Mouse (Mus musculus): ENCODE results near the gene Fanci. TPM values are rescaled to one million over a fixed set of nuclear protein-coding genes. Genes with fewer than 3 reads are reported as not detected.

The Fanci gene
- total RNA-seq, 2 experiments from 2014 or later: 0.42 to 0.50 TPM

DNA sequence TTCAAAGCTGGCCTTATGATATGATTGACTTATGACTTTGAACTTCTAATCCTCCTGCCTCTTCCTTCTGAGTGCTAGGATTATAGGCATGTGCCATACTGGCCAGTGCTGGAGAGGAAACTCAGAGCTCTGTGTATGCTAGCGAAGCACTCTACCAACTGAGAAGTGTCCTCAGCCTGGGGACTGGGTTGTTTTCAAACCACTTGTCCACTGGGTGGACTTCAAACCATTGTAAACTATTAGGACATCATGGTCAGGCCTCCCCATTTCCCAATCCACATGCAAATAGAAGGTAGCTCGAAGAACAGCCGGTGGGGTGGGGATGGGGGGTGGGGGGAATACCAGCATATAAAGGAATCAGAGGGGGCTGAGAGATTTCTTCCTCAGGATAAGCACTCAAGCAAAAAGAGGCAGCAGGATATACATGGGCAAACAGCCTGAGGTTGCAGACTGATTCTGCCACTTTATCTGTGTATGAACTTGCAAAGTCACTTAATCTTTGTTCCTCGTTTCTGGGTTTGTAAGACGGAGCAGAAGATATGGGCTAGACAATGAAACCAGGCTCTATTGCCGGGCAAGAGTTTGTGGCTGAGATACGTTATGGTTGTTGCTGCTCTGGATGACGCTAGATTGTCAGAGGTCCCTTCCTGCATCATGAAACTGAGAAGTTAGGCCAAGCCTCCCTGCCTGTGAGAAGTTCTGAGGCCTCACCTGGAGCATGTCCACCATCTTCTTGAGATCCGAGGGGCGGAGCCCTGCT is 15.0 kb upstream of the Fanci start:
- no peak for DNase-seq (ENCODE audit: low spot score in 2 of 2)
- intact Hi-C loops (cut with DNase I): loop anchor here (10.0 kb wide), 1 partner anchor 218 kb away; no protein-coding TSS in a partner anchor

DNA sequence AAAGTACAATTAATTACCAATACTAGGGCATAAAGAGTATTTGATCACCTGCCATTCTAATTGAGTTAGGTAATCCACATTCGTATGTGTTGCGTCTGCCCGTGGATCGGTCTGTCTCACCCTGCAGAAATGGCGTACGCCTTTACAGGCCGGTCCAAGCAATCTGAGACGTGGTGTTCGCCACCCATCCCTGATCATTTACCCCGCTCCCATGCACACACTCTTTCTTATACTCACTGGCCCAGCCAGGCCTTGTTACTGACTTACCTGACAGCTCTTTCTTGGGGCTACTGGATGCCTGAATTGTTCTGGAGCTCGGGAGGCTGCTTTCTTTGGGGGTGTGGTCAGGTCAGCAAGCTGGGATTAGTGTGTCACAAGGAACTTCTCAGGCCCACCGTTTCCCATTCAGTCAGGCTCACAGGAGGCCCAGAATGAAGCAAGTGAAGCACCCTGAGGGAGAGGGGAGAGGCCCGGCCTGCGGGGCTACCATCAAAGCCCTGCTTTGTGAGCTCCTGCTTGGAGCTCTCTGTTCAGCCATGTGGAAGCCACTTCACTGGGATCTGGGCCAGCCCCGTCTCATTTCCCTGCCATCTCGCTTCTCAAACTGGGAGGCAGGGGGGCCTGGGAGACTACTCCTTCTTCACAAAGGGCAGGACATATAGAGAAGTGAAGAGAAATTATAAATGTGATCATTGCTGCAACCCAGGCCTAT is 5.2 kb upstream of the Fanci start, which contains the start of gene Rlbp1:
Gene Rlbp1 (minus strand): TSS at position 627 of the 712 bp plus-strand sequence.
- intact Hi-C loops (cut with DNase I): no loop called here
- DNase-seq (ENCODE audit: low spot score in 2 of 2): no peak

DNA sequence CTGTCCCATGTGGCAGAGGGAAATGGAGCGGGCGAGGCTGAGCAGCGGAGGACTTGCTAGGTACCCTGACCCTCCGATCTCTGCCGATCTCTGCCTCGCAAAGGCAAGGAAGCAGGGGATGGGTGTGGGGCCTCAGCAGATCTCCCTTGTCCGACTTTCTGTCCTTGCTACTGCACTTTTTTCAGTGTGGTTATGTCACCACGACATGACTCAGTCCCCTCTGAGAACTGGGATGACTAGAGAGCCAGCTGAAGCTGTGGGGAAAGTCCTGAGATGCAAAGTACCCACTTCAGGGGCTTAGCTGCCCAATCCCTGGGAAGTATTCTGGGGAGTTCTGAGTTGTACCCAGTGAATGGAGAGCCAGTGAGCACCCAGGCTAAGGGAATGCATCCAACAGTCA is 4.6 kb upstream of the Fanci start:
- intact Hi-C loops (cut with DNase I): no loop called here
- no peak for DNase-seq (ENCODE audit: low spot score in 2 of 2)

DNA sequence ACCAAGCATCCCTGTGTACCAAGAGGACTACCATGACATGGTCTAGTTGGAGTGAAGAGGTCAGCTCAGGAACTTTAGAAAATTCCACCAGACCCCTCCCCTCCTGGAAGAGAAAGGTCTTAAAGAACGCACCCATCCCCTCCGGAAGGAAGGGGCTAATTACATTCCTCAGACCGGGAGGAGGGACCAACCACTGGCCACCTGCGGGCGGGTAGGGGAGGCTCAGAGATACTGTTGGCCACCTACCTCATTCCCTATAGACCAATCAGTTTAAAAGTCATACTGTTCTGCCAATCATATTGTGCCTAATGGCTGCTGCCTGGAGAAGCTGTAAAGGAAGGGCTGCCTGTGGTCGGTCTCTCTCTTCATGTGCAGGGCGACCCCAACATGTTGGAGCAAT is 3.7 kb upstream of the Fanci start:
- DNase-seq (ENCODE audit: low spot score in 2 of 2): no peak
- intact Hi-C loops (cut with DNase I): no loop called here

DNA sequence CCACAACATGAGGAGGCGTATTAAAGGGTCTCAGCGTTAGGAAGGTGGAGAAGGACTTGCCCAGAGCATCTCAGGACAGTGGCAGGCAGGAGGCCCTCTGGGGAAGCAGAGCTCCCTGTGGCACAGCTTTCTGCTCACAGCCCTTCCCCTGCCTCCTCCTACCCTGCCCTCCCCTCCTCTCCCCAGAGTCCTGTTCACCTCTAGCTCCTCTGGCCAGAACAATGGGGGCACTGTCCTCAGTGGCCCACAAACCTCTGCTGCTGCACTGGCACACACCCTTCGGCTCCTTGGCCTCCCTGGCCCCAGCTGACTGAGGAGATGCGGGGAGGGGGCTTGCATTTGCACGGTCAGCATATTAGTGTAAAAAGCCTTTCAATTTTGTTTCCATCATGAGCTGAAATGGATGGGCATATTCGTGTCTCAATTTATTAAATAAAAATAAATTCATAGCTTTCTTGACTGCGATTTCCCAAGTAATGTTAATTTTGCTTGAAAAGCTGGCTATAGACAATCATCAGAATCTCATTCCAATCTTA is 3.0 kb upstream of the Fanci start:
- intact Hi-C loops (cut with DNase I): no loop called here
- no peak for DNase-seq (ENCODE audit: low spot score in 2 of 2)

DNA sequence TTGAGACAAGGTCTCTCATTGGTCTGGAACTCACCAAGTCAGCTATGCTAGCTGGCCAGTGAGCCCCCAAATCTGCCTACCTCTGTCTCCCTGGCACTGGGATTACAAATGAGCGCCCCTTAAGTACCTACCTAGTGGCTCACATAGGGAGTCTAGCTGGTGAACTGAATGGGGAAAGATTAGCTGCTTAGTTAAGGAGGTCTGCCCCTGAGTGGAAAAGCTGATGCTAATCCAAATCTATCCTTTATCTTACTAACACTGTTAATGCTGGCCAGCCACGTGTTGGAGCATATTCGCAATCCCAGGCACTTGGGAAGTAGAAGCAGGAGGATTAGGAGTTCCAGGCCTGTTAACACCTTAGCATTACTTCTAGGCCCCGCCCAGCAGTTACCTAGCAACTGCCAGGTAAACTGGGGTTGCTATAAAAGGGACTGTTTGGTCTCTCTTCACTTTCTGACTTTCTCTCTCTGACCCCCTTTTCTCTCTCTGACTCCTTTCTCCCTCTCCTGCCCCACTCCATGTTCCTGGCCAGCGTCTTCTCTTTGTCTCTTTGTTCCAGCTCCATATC is 1.5 kb upstream of the Fanci start:
- intact Hi-C loops (cut with DNase I): loop anchor here (5.0 kb wide), 1 partner anchor 77 kb away; the partner anchor contains the start of gene Polg

DNA sequence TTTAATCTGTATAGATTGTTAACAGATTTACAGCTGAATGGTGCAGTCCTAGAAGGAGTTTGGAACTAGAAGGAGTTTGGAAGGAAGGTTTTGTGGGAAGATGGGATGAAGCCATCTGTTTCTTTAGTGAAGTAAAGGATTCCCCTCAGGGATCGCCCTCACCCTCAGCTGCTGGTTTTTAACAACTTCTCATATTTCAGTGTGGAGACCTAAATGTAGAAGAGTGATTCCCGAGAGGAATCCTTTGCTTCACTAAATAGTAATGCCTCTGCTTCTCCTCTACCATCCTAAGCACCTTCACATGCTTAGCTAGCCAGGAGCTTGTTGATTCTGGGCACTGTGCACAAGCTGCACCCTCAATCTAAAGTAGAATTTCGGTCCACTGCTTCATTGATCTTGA is 258 bp upstream of the Fanci start:
- DNase-seq (ENCODE audit: low spot score in 2 of 2): no peak
- intact Hi-C loops (cut with DNase I): loop anchor here (5.0 kb wide), 1 partner anchor 76 kb away; the partner anchor contains the start of gene Polg

More for the DNA sequence above, 1.5 kb upstream of the Fanci start:
- DNase-seq (ENCODE audit: low spot score in 2 of 2): no peak

DNA sequence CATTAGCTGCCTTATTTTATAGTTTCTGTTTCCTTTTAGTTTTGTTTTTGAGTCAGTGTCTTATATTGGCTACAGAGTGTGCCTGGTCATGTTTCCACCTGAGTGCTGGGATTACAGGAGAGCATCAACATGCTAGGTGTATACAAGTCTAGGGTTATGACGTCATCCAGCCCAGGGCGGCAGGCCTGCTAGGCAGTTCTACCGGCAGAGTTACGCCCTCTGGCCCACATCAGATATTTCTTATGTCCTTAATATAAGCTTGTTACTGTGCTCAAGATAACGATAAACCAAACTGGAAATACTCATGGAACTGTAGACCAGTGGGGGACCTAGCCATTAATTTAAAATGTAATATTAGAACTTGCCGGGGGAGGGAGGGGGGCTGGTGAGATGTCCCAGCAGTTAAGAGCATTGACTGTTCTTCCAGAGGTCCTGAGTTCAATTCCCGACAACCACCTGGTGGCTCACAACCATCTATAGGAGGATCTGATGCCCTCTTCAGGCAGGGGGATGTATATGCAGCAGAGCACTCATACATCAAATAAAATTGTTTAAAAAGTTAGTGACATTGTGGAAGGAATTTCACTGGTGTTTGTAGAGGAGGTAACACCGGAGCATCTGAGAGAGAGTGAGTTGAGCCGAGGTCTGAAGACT is 1.3 kb downstream of the Fanci start:
- intact Hi-C loops (cut with DNase I): loop anchor here (5.0 kb wide), 1 partner anchor 74 kb away; the partner anchor contains the start of gene Polg
- DNase-seq (ENCODE audit: low spot score in 2 of 2): no peak

DNA sequence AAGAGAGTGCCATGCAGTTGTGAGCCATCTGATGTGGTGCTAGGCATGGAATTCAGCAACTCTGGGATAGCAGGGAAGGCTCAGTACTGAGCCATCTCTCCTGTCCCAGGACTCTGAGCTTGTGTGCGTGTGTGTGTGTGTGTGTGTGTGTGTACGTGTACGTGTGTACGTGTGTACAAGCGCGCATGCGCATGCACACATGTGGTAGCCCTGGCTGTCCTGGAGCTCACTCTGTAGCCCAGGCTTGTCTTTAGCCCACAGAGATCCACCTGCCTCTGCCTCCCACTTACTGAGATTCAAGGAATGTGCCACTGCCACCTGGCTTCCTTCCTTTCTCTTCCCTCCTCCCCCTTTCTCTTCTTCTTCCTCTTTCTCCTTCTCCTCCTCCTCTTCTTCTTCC is 2.2 kb downstream of the Fanci start:
- no peak for DNase-seq (ENCODE audit: low spot score in 2 of 2)
- intact Hi-C loops (cut with DNase I): loop anchor here (5.0 kb wide), 1 partner anchor 73 kb away; the partner anchor contains the start of gene Polg

DNA sequence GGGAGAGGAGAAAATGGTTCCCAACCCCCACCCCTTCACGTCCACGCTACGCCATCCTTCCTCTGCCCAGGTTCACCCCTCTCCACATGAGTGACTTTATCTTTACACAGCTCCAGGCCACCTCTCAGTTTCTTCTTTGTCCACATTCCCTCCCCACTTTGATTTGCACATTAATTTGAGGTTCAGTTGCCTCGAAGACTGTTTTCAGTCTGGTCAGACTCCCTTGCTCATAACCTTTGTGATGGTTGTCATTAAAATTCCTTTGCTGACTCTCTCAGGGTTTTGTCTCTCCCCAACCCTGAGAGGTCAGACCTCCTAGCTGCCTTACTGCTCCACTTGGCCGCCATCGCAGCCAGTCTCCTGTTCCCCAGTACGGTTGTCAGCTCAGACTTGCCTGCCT is 2.9 kb downstream of the Fanci start:
- intact Hi-C loops (cut with DNase I): loop anchor here (5.0 kb wide), 1 partner anchor 73 kb away; the partner anchor contains the start of gene Polg

DNA sequence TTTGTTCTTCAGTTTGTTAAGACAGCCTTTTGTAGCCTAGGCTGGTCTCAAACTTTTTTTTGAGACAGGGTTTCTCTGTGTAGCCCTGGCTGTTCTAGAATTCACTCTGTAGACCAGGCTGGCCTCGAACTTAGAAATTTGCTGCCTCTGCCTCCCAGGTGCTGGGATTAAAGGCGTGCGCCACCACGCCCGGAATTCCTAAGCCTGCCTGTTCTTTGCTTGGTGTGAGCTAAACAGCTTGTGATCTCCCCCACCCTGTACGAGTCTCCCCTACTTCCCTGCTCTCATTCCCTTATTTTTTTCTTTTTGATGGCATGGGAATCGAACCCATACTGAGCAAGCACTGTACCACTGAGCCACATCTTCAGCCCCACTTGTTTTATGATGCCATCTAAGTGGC is 3.5 kb downstream of the Fanci start:
- no peak for DNase-seq (ENCODE audit: low spot score in 2 of 2)
- intact Hi-C loops (cut with DNase I): no loop called here

More for the DNA sequence above, 2.9 kb downstream of the Fanci start:
- DNase-seq (ENCODE audit: low spot score in 2 of 2): no peak

DNA sequence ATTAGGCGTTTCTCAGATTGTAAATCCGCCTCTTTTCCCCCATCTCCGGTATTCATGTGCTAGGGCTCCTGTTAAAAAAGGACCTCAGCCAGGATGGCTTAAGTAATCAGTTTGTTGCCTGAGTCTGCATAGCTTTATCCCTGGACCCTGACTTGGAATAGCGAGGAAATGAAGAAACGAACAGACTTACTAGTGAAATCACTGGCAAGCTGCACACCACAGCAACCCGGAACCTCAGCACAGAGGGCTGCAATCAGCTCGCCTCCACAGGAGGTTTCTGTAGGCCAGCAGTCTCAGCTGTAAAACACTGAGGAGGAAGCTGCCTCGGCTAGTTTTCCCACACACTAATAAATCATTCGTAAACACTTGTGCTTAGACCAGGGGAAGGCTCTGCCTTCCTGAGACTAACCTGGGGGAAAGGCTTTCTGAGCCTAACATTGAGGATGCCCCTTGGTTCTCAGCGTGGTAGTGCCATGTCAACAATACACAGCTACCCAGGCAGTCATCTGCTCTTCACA is 5.8 kb downstream of the Fanci start:
- DNase-seq (ENCODE audit: low spot score in 2 of 2): no peak
- intact Hi-C loops (cut with DNase I): no loop called here

DNA sequence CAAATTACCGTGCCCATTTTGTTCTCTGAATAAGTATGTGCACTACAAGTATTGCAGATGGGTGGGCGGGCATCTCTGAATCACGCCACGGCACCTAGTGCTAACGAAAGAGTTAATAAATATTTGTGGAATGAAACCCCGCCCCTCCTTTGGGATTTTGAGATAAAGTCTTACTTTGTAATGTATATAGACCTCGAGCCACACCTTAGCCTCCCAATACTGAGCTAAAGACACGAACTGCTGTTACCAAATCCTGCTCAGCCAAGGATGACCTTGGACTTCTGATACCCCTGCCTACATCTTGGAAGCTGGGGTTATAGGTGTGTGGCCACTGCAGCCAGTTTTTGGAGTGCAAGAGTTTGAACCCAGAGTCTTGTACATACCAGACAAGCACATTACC is 6.7 kb downstream of the Fanci start:
- intact Hi-C loops (cut with DNase I): no loop called here
- no peak for DNase-seq (ENCODE audit: low spot score in 2 of 2)

DNA sequence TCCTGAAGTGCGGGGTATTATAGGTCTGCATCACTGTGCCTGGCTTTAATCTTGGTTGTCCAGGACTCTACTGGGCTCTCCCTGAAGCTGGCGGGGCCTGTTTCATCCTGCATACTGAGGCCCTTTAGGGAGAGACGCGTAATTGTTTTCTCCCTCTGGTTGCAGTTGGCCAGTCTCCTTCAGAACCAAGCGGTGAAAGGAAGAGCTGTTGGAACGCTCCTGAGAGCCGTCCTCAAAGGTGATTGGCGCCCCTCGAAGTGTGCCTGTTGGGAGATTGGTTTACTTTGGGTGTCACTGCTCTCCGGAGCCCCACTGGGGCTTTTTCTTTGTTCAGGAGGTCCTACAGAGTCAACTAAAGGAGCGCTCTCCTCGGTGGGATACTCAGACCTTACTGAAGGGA is 7.2 kb downstream of the Fanci start:
- intact Hi-C loops (cut with DNase I): no loop called here
- DNase-seq (ENCODE audit: low spot score in 2 of 2): no peak

DNA sequence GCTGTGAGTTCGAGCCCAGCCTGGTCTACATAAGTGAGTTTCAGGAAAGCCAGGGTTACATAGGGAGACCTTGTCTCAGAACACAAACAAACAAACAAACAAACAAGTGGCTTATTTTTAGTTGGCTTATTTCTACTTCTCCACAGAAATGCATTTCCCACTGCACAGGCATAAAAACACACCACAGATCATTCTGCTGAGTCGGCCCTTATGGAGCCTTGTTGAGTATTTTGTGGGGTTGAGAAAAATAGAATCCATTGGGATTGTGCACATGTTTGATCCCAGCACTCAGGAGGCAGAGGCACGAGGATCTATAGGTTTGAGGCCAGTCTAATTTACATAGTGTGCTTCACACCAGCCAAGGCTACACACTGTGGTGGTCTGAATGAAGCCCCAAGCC is 8.6 kb downstream of the Fanci start:
- DNase-seq (ENCODE audit: low spot score in 2 of 2): no peak
- intact Hi-C loops (cut with DNase I): no loop called here

DNA sequence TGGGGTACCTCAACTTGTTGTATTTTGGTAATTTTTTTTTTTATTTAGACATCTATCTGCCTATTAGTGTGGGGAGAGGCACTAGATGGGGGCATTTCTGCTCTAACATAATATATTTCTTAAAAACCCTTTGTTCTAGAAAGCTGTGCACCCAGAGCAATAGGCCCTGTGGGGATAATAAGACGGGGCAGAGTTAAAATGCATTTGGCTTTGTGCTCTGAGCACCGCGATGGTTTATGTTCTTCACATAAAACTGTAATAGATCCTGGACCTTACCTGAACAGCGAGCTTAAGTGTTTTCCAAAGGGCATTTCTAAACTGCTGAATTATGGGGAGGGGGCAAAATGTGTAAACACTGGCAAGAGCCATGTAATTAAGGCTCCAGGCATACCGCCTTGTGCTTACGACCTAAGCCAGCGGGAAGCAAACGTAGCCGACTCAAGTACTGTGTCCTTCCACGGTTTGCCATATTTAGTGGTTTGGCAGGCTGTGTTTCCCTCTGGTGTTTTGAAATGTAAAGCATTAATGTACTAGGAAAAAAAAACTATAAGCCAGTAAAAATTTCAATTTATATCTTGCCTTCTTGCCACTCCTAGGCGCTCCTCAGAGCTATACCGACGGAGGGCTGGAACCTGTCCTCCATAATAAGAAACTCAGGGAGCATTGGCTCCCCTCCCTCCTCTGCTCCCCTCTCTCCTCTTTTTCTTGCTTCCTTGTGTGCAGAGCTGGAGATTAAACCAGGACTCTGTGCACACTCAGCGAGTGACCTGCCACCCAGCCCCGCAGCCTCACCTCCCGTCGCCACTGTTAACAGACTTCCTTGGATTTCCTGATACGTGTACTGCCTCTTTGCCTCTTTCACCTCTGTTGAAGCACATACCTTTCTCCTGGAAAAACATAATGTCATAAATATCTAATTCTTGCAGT is 23.0 kb downstream of the Fanci start:
- intact Hi-C loops (cut with DNase I): no loop called here
- DNase-seq (ENCODE audit: low spot score in 2 of 2): no peak

DNA sequence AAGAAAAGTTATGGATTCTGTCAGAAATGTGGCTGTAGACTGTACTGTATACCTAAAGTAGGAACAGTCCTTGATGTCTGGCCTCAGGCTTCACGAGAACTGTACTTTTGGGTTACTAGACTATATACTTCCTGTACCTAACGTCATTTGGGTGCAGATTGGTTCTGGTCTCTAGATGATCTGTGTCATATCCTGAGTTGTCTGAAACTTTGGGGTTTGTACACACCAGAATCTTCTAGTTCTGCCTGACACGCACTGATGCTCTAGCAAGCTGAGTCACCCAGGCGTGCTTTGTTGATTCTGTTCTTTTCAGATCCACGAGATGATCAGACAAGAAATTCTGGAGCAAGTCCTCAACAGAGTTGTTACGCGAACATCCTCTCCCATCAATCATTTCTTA is 28.2 kb downstream of the Fanci start:
- intact Hi-C loops (cut with DNase I): no loop called here
- no peak for DNase-seq (ENCODE audit: low spot score in 2 of 2)

DNA sequence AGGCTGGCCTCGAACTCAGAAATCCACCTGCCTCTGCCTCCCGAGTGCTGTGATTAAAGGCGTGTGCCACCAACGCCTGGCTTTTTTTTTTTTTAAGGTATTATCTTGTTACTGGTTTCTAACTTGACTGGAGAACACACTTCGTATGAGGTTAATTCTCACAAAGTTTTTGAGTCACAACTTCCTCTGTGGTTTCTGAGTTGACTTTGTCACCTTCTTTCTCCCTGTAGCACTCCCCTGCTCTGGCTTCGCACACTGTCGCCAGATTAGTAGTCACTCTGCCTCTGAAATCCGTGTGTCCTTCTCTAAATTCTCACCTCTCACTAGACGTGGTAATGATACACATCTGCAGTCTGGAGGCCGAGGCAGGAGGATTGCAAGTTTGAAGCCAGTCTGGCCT is 31.1 kb downstream of the Fanci start:
- intact Hi-C loops (cut with DNase I): no loop called here
- no peak for DNase-seq (ENCODE audit: low spot score in 2 of 2)
